Mouse (Mus musculus) heart, adult 2 months (tissue): ENCODE measurements around the gene Rnasek. TPM values are rescaled to one million over a fixed set of nuclear protein-coding genes. Genes with fewer than 3 reads are reported as not detected.

Experiments
- DNase-seq, 2 experiments: peaks; one replicate each; pipeline ENCODE4 v3.0.0; 2021
- H3K27ac ChIP-seq: fragments of 200-600 bp; 2 replicates; pipeline ENCODE4 v1.8.1; 2022
- H3K27me3 ChIP-seq: fragments of 200-500 bp; 2 replicates; pipeline ENCODE4 v1.6.1; 2012; ENCODE audit warnings: mild to moderate bottlenecking, low read length, inconsistent platforms, mixed read lengths; ENCODE audit not compliant: control insufficient read depth, insufficient read depth
- H3K36me3 ChIP-seq: fragments of 200-500 bp; 2 replicates; pipeline ENCODE4 v1.6.1; 2012; ENCODE audit warnings: low read length, inconsistent platforms; ENCODE audit not compliant: control insufficient read depth, insufficient read depth
- H3K4me1 ChIP-seq: fragments of 200-500 bp; 2 replicates; pipeline ENCODE4 v1.6.1; 2011; ENCODE audit warnings: low read length; ENCODE audit not compliant: control insufficient read depth, insufficient read depth
- H3K4me3 ChIP-seq: fragments of 200-600 bp; 2 replicates; pipeline ENCODE4 v1.8.1; 2022
- H3K79me2 ChIP-seq: fragments of 200-500 bp; replicated peaks from 2 replicates; pipeline ENCODE4 v1.6.1; 2012; ENCODE audit warnings: mild to moderate bottlenecking, inconsistent platforms, low read length, moderate library complexity, mixed read lengths; ENCODE audit not compliant: control insufficient read depth, insufficient read depth
- H3K9ac ChIP-seq: fragments of 200-500 bp; 2 replicates; pipeline ENCODE4 v1.6.1; 2012; ENCODE audit warnings: low read depth, mild to moderate bottlenecking, control low read depth, inconsistent platforms, low read length, mixed read lengths
- CTCF ChIP-seq: fragments of 200-600 bp; IDR thresholded peaks from 2 replicates; pipeline ENCODE4 v1.8.1; 2022; ENCODE audit warnings: antibody characterized with exemption, mild to moderate bottlenecking, moderate library complexity
- EP300 ChIP-seq: fragments of 200-500 bp; IDR thresholded peaks from 2 replicates; pipeline ENCODE4 v1.6.1; 2011; ENCODE audit warnings: low read depth, low read length, control low read depth; ENCODE audit not compliant: insufficient read depth
- POLR2A ChIP-seq: fragments of 200-500 bp; IDR thresholded peaks from 2 replicates; pipeline ENCODE4 v1.6.1; 2011; ENCODE audit warnings: mild to moderate bottlenecking, low read depth, low read length, control low read depth; ENCODE audit not compliant: insufficient read depth
- WGBS: fragments of 180-500 bp; shearing (Covaris S2); methylation state at CpG from one replicate; pipeline ENCODE4 v1.1.7; 2018; 5-methylcytosine and 5-hydroxymethylcytosine counted together
- intact Hi-C: fragments of 180-260 bp; cut with DNase I; formaldehyde crosslinking; loops from one replicate; pipeline ENCODE4 v1.15.1; 2025
- microRNA-seq, 2 experiments: library from miRNA; unstranded; fragments of <30 nt; microRNA quantifications; one replicate each; pipeline ENCODE4 v1.2.0; 2021
- polyA plus RNA-seq: library from polyadenylated mRNA; depleted of rRNA; stranded (reverse); fragments of >200 nt; gene quantifications from 2 replicates; pipeline ENCODE4 v1.2.3, GENCODE M21; 2012; rRNA removed
- total RNA-seq, 2 experiments: library from RNA; stranded (reverse); gene quantifications; 2 replicates each; pipeline ENCODE4 v1.2.3; 2021

Gene Rnasek
- total and polyA plus RNA-seq, 3 experiments = 95.4 to 166 (median 103) TPM

GRCm38 (mm10) chr11:70192157-70192556 is 47.5 kb downstream of the Rnasek start:
- 84% methylated on average over 4 of the region's 4 CpGs for WGBS
- intact Hi-C loops = no loop called here
- TF ChIP-seq CTCF (no peak), EP300 (no peak), POLR2A (no peak)
- Histone ChIP-seq H3K27ac (no peak overlapping the region), H3K4me1 (no peaks in the 10 kb centered on the region; the same call in 1 of the 2 replicates), H3K27me3 (no peaks in the 10 kb centered on the region), H3K36me3 (no peaks in the 10 kb centered on the region), H3K9ac (no peak overlapping the region), H3K79me2 (no peaks in the 10 kb centered on the region), H3K4me3 (no peak overlapping the region)
- DNase-seq = no peak

GRCm38 (mm10) chr11:70191188-70191587 is 48.5 kb downstream of the Rnasek start:
- 65% methylated on average over 6 of the region's 6 CpGs for WGBS
- H3K79me2 ChIP-seq = no peaks in the 10 kb centered on the region
- TF ChIP-seq POLR2A = no peak
- no peak for TF ChIP-seq CTCF
- TF ChIP-seq EP300 = no peak

GRCm38 (mm10) chr11:70189319-70190134 is 50.1 kb downstream of the Rnasek start:
- no peak for DNase-seq
- intact Hi-C loops = no loop called here
- H3K27ac ChIP-seq = no peak overlapping the region
- no peak for TF ChIP-seq EP300
- TF ChIP-seq CTCF = no peak
- no peak for TF ChIP-seq POLR2A
- H3K79me2 ChIP-seq = no peaks in the 10 kb centered on the region
- no peaks in the 10 kb centered on the region; the same call in 1 of the 2 replicates for H3K4me1 ChIP-seq
- H3K27me3 ChIP-seq = no peaks in the 10 kb centered on the region
- no peak overlapping the region for H3K9ac ChIP-seq
- H3K4me3 ChIP-seq = no peak overlapping the region
- H3K36me3 ChIP-seq = no peaks in the 10 kb centered on the region
- WGBS = 80% methylated on average over 28 of the region's 28 CpGs

More at GRCm38 (mm10) chr11:70191188-70191587, 48.5 kb downstream of the Rnasek start:
- Histone ChIP-seq H3K36me3 (no peaks in the 10 kb centered on the region), H3K27me3 (no peaks in the 10 kb centered on the region), H3K27ac (no peak overlapping the region), H3K4me3 (no peak overlapping the region), H3K4me1 (no peaks in the 10 kb centered on the region; the same call in 1 of the 2 replicates), H3K9ac (no peak overlapping the region)
- no peak for DNase-seq
- intact Hi-C loops = no loop called here

Small RNAs within 50 kb of the gene (microRNA-seq; reads per million reads assigned to microRNA genes)
- gene Mir195a = 1,583 to 3,585 reads per million in 2 experiments
- gene Mir497 = 0 reads per million in 2 experiments
- 0 reads per million in 2 experiments for gene Mir497b

Other genes starting within 250 kb of the Rnasek start
- gene Gabarap, start 248.7 kb downstream of the Rnasek start, total RNA-seq = 100 to 1,000 TPM; 284 to 340 TPM
- 469 and 750 TPM in 2 replicates for gene Gabarap, start 248.7 kb downstream of the Rnasek start, polyA plus RNA-seq
- gene Phf23, start 244.1 kb downstream of the Rnasek start, total RNA-seq = 10 to 100 TPM; 18.1 to 22.8 TPM
- 11.5 and 17.6 TPM in 2 replicates for gene Phf23, start 244.1 kb downstream of the Rnasek start, polyA plus RNA-seq
- 1 to 10 TPM; 4.1 to 4.9 TPM for gene Dvl2, start 239.2 kb downstream of the Rnasek start, total RNA-seq
- 6.1 and 7.4 TPM in 2 replicates for gene Dvl2, start 239.2 kb downstream of the Rnasek start, polyA plus RNA-seq
- 1,000 to 10,000 TPM; 1,139 to 1,355 TPM for gene Acadvl, start 224.4 kb downstream of the Rnasek start, total RNA-seq
- 701 and 889 TPM in 2 replicates for gene Acadvl, start 224.4 kb downstream of the Rnasek start, polyA plus RNA-seq
- 1 to 10 TPM; 5.2 to 5.7 TPM for gene Dlg4, start 222.9 kb downstream of the Rnasek start, total RNA-seq
- 6.9 and 9.8 TPM in 2 replicates for gene Dlg4, start 222.9 kb downstream of the Rnasek start, polyA plus RNA-seq
- gene Asgr1, start 185.8 kb downstream of the Rnasek start, total RNA-seq = not detected
- 0.50 TPM in 1 of 2 replicates, not detected in the other for gene Asgr1, start 185.8 kb downstream of the Rnasek start, polyA plus RNA-seq
- gene Asgr2, start 147.2 kb downstream of the Rnasek start, total RNA-seq = under 1 TPM in 1 of 2 experiments, not detected in 1; 0.16 TPM
- 0.31 and 0.56 TPM in 2 replicates for gene Asgr2, start 147.2 kb downstream of the Rnasek start, polyA plus RNA-seq
- gene Mgl2, start 109.5 kb downstream of the Rnasek start, total RNA-seq = 1 to 10 TPM; 5.6 to 6.7 TPM
- 7.4 and 9.7 TPM in 2 replicates for gene Mgl2, start 109.5 kb downstream of the Rnasek start, polyA plus RNA-seq
- 1 to 10 TPM; 1.7 to 3.2 TPM for gene Clec10a, start 83.6 kb downstream of the Rnasek start, total RNA-seq
- gene Clec10a, start 83.6 kb downstream of the Rnasek start, polyA plus RNA-seq = 2.8 and 3.8 TPM in 2 replicates
- gene Slc16a11, start 27.1 kb downstream of the Rnasek start, total RNA-seq = under 1 TPM; 0.34 to 0.52 TPM
- gene Slc16a11, start 27.1 kb downstream of the Rnasek start, polyA plus RNA-seq = 1.1 and 9.6 TPM in 2 replicates
- 1 to 10 TPM; 2.2 to 2.8 TPM for gene Slc16a13, start 18.8 kb downstream of the Rnasek start, total RNA-seq
- gene Slc16a13, start 18.8 kb downstream of the Rnasek start, polyA plus RNA-seq = 4.0 and 7.4 TPM in 2 replicates
- 10 to 100 TPM in 1 of 2 experiments, 1 to 10 TPM in 1; 9.1 to 13.7 TPM for gene Bcl6b, start 10.0 kb downstream of the Rnasek start, total RNA-seq
- 18.9 and 21.0 TPM in 2 replicates for gene Bcl6b, start 10.0 kb downstream of the Rnasek start, polyA plus RNA-seq
- 10 to 100 TPM; 30.7 to 34.5 TPM for gene 0610010K14Rik, start 1.9 kb downstream of the Rnasek start, total RNA-seq
- gene 0610010K14Rik, start 1.9 kb downstream of the Rnasek start, polyA plus RNA-seq = 38.9 and 48.1 TPM in 2 replicates
- 1 to 10 TPM; 2.0 to 3.4 TPM for gene Gm21988, start within 50 bp of the Rnasek start, total RNA-seq
- gene Gm21988, start within 50 bp of the Rnasek start, polyA plus RNA-seq = 5.0 and 5.5 TPM in 2 replicates
- 1 to 10 TPM; 2.8 to 6.0 TPM for gene Alox12, start 15.5 kb upstream of the Rnasek start, total RNA-seq
- 6.2 and 7.2 TPM in 2 replicates for gene Alox12, start 15.5 kb upstream of the Rnasek start, polyA plus RNA-seq
- under 1 TPM in 1 of 2 experiments, not detected in 1; 0.16 TPM for gene Alox12e, start 82.8 kb upstream of the Rnasek start, total RNA-seq
- 0.10 TPM in 1 of 2 replicates, not detected in the other for gene Alox12e, start 82.8 kb upstream of the Rnasek start, polyA plus RNA-seq
- 10 to 100 TPM in 1 of 2 experiments, 1 to 10 TPM in 1; 5.5 to 13.7 TPM for gene Alox15, start 112.2 kb upstream of the Rnasek start, total RNA-seq
- gene Alox15, start 112.2 kb upstream of the Rnasek start, polyA plus RNA-seq = 1.5 and 2.9 TPM in 2 replicates
- gene Pelp1, start 170.2 kb upstream of the Rnasek start, total RNA-seq = 10 to 100 TPM; 17.0 to 20.7 TPM
- gene Pelp1, start 170.2 kb upstream of the Rnasek start, polyA plus RNA-seq = 12.4 and 13.0 TPM in 2 replicates
- gene Arrb2, start 192.8 kb upstream of the Rnasek start, total RNA-seq = 10 to 100 TPM; 10.2 to 10.8 TPM
- 23.6 and 27.6 TPM in 2 replicates for gene Arrb2, start 192.8 kb upstream of the Rnasek start, polyA plus RNA-seq
- 1 to 10 TPM; 6.6 to 6.7 TPM for gene Med11, start 212.1 kb upstream of the Rnasek start, total RNA-seq
- gene Med11, start 212.1 kb upstream of the Rnasek start, polyA plus RNA-seq = 7.8 and 9.7 TPM in 2 replicates
- 1 to 10 TPM; 1.3 to 2.9 TPM for gene Zmynd15, start 219.6 kb upstream of the Rnasek start, total RNA-seq
- 3.2 and 3.8 TPM in 2 replicates for gene Zmynd15, start 219.6 kb upstream of the Rnasek start, polyA plus RNA-seq
- gene Cxcl16, start 220.1 kb upstream of the Rnasek start, total RNA-seq = 1 to 10 TPM; 7.9 to 8.8 TPM
- 17.6 and 20.6 TPM in 2 replicates for gene Cxcl16, start 220.1 kb upstream of the Rnasek start, polyA plus RNA-seq